Mouse (Mus musculus): Measurements from ENCODE around the gene Vars2. TPM values are rescaled to one million over a fixed set of nuclear protein-coding genes. Genes with fewer than 3 reads are reported as not detected.

Gene Vars2
- polyA plus RNA-seq, 1 experiment from 2014 or later = 17.5 TPM

DNA sequence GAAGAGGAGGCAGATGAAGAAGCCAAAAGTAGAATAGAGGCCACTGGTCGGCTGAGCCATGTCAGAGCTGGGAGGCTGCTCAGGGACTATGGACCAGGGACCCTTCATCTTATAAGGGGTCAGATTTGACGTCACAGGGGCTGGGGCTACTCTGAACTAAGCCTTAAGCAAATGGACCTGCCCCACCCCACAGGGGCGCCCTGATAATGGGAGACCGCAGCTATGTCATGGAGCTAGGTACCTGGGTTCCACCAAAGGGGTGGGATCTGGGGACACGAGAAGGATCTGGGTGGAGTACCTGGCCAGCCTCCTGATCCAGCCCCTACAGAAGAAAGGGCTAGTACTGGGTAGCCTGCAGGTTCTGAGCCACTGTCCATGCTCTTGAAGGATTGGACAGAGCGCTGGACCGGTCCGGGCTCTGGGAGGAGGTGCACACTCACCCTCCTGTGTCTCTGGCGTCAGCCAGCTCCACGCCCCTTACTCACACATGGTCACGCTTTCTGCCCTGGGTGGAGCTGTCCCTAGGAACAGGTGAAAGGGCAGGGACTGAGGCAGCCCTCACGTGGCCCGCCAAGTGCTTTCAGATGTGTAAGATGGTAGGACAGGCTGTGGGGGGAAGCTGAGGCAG, 23.7 kb downstream of the Vars2 start, which contains the start of gene Mucl3:
Gene Mucl3, minus strand, starts transcription at position 87 of the 628 bp plus-strand sequence.
- Histone ChIP-seq H3K27me3 (ENCODE audit: insufficient read depth, poor library complexity, severe bottlenecking) (peaks cover 29% of the 10 kb centered on the region; the same call in 1 of the 2 replicates), H3K27ac (no peak within 1 kb of the TSS), H3K9me3 (no peaks in the 10 kb centered on the region), H3K36me3 (no peaks in the 10 kb centered on the region), H3K4me1 (peaks cover 6% of the 10 kb centered on the region), H3K4me3 (no peak within 1 kb of the TSS)
- no peak for DNase-seq (ENCODE audit: low spot score)
- 67% methylated on average over 13 of the region's 13 CpGs for WGBS

DNA sequence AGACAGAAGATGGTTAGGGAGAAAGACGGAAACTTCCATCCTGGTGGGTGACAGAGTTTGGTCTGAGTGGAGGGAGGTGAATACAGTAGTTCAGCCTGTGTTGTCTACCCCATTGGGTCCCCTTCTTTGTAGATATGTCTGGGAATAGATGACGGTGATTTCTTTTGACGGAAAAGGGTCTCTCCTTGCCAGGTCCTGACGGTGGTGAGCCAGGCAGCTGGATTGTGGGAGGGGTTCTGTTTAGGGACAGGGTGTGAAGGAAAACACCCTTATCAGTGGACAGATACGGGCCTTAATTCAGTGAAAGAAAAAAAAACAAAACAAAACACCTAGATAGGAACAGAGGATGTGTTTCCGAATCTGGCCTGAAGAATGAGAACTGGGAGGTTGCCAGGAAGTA, 28.0 kb downstream of the Vars2 start:
- peaks cover 46% of the 10 kb centered on the region; the same call in 1 of the 2 replicates for H3K27me3 ChIP-seq (ENCODE audit: insufficient read depth, poor library complexity, severe bottlenecking)
- H3K4me3 ChIP-seq = peak overlapping the region; percentile 44
- no peaks in the 10 kb centered on the region for H3K9me3 ChIP-seq
- no peaks in the 10 kb centered on the region for H3K36me3 ChIP-seq
- H3K4me1 ChIP-seq = peaks cover 18% of the 10 kb centered on the region
- 42% methylated on average over 6 of the region's 6 CpGs for WGBS
- DNase-seq (ENCODE audit: low spot score) = no peak
- peak overlapping the region; percentile 53 for H3K27ac ChIP-seq

DNA sequence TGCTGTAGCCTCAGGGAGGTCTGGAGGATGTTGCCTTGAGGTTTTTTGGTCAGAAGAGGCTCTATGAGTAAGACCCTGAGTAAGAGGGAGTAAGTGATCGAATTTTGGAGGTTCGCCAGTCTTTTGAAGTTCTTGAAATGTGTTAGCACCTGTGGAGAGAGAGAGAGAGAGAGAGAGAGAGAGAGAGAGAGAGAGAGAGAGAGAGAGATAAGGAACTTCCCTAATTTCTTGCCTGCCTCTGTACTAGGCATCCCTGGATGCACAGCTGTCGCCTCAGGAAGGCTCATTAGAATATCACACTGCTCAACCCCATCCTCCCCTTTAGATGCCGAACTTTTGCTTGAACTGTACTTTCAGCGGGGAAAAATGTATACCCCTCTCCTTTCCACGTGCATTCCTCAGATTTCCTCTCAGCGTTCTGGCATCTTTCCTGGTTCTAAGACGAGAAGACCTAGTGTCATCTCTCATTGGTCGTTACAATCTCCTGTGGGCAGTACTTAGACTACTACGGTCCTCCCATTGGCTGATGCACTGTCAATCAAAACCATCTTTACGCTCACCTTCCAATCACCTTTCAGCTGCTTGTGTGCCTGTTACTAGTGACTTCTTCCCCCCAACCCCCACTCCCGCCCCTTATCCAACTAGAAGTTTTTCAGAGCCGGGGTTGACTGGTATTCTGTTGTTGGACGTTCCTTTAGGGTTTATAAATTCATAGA, 28.8 kb downstream of the Vars2 start:
- no peaks in the 10 kb centered on the region for H3K36me3 ChIP-seq
- 14% methylated on average over 14 of the region's 14 CpGs for WGBS
- H3K9me3 ChIP-seq = no peaks in the 10 kb centered on the region
- H3K27me3 ChIP-seq (ENCODE audit: insufficient read depth, poor library complexity, severe bottlenecking) = peaks cover 40% of the 10 kb centered on the region; the same call in 1 of the 2 replicates
- H3K27ac ChIP-seq = peak overlapping the region; percentile 53
- H3K4me3 ChIP-seq = peak overlapping the region; percentile 44
- peaks cover 24% of the 10 kb centered on the region for H3K4me1 ChIP-seq
- peak; percentile 93 for DNase-seq (ENCODE audit: low spot score)

DNA sequence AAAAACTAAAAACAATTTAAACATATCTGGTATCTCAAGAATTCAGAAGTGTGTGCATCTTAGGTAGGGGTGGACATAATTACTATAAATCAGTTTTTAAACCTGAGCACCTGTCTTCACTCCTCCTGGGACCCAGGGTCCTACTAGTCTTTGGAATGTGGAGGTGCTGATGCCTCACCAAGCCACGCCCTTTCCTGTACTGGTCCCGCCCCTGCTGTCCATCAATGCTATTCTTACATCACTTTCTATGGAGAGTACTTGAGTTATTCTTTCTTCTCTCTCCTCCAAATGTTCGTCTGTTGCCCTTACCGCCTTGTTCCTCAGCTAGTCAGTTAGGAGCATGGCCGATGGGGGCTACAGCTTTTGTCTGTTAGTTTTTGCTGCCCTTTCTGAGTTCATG, 31.0 kb downstream of the Vars2 start:
- Histone ChIP-seq H3K4me3 (no peak overlapping the region; the same call in 1 of the 2 replicates), H3K4me1 (peaks cover 24% of the 10 kb centered on the region), H3K27ac (no peak overlapping the region), H3K27me3 (ENCODE audit: insufficient read depth, poor library complexity, severe bottlenecking) (peaks cover 19% of the 10 kb centered on the region; the same call in 1 of the 2 replicates), H3K9me3 (no peaks in the 10 kb centered on the region), H3K36me3 (no peaks in the 10 kb centered on the region)
- 35% methylated on average over 5 of the region's 5 CpGs for WGBS
- DNase-seq (ENCODE audit: low spot score) = no peak

DNA sequence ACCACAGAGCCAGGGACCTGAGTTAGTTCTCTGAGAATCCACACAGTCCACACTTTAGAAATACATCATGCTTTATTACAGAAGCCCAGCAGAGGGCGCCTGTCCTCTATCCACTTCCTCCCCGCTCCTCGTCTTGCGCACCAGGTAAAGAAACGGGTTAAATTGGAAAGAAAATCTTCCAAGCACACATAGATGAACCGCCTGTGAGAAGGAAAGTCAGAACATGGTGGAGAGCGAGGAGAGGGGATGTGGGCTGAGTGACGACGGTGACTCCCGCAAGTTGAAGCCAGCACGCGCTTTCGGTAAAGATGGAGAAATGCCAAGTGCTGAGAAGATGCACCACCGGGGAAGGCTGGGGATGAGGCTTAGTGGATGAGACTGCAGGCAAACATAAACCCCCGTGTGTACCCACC, 31.7 kb downstream of the Vars2 start:
- DNase-seq (ENCODE audit: low spot score) = no peak
- Histone ChIP-seq H3K27ac (no peak overlapping the region), H3K4me1 (peaks cover 24% of the 10 kb centered on the region)

DNA sequence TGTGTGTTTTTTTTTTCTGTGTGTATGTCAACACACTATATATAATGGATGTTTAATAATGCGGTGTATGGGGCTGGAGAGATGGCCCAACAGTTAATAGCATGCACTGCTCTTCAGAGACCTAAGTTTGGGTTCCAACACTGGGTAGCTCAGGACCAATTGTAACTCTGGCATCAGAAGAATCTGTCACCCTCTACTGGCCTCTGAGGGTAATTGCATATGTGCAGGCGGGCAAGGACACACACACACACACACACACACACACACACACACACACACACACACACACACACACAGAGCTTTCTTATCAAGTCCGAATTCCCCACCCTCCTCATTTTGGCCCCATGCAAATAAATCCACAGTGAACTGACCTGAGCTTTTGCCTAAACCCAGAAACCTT, 32.2 kb downstream of the Vars2 start:
- no peaks in the 10 kb centered on the region for H3K9me3 ChIP-seq
- H3K27ac ChIP-seq = no peak overlapping the region
- no peak for DNase-seq (ENCODE audit: low spot score)
- no peaks in the 10 kb centered on the region for H3K36me3 ChIP-seq
- no peak overlapping the region for H3K4me3 ChIP-seq
- 66% methylated on average over 3 of the region's 3 CpGs for WGBS
- peaks cover 17% of the 10 kb centered on the region; the same call in 1 of the 2 replicates for H3K27me3 ChIP-seq (ENCODE audit: insufficient read depth, poor library complexity, severe bottlenecking)
- H3K4me1 ChIP-seq = peaks cover 24% of the 10 kb centered on the region

More for the DNA sequence above, 31.7 kb downstream of the Vars2 start:
- Histone ChIP-seq H3K27me3 (ENCODE audit: insufficient read depth, poor library complexity, severe bottlenecking) (peaks cover 17% of the 10 kb centered on the region; the same call in 1 of the 2 replicates), H3K36me3 (no peaks in the 10 kb centered on the region), H3K9me3 (no peaks in the 10 kb centered on the region), H3K4me3 (peak overlapping the region; percentile 52)
- 2% methylated on average over 15 of the region's 15 CpGs for WGBS

DNA sequence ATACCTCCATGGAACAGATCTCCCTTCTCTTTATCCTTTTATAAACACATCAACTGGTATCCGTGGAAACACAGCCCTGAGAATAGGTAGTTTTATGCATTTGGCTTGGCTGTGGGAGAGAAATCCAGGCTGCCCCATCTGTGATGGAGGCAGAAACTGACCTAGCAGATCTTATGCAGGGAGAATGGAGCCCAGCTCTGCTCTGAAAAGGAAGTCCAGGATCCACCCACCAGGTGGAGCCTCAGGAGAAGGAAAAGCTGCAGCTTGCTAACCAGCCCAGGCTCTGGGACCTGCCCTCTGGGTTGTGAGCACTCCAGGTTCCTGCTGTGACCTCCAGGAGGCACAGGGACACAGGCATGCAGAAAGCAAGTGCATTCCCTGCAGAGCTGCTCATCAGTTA, 33.4 kb downstream of the Vars2 start:
- Histone ChIP-seq H3K36me3 (no peaks in the 10 kb centered on the region), H3K4me1 (peaks cover 19% of the 10 kb centered on the region), H3K27me3 (ENCODE audit: insufficient read depth, poor library complexity, severe bottlenecking) (peaks cover 17% of the 10 kb centered on the region; the same call in 1 of the 2 replicates), H3K9me3 (no peaks in the 10 kb centered on the region), H3K4me3 (no peak overlapping the region), H3K27ac (no peak overlapping the region)
- no peak for DNase-seq (ENCODE audit: low spot score)
- 20% methylated on average over 1 of the region's 1 CpGs for WGBS

DNA sequence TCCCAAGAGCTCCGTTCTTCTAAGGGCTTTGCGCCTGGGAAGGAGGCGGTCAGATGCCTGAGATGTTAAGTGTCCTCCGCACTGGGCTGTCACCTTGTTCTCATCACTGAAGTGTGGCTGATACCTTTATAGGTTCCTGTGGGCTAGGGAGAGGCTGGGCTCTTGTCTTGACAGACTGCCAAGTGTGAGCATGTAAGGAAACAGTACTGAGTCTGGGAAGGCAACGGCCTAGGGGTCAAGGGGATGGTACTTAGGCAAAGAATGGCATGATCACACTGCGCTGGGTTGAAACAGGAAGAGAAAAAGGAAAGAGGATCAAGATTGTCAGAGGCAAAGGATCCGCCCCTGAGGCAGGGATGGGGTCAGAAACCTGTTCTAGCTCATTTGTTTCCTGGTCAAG, 40.9 kb downstream of the Vars2 start, which contains the start of gene Gm9573:
Gene Gm9573, minus strand, starts transcription at position 101 of the 400 bp plus-strand sequence.
- Histone ChIP-seq H3K9me3 (no peaks in the 10 kb centered on the region), H3K4me1 (peaks cover 3% of the 10 kb centered on the region; the same call in 1 of the 2 replicates), H3K27me3 (ENCODE audit: insufficient read depth, poor library complexity, severe bottlenecking) (no peaks in the 10 kb centered on the region), H3K36me3 (no peaks in the 10 kb centered on the region), H3K27ac (no peak within 1 kb of the TSS), H3K4me3 (no peak within 1 kb of the TSS)
- no peak for DNase-seq (ENCODE audit: low spot score)
- WGBS = 70% methylated on average over 7 of the region's 7 CpGs

DNA sequence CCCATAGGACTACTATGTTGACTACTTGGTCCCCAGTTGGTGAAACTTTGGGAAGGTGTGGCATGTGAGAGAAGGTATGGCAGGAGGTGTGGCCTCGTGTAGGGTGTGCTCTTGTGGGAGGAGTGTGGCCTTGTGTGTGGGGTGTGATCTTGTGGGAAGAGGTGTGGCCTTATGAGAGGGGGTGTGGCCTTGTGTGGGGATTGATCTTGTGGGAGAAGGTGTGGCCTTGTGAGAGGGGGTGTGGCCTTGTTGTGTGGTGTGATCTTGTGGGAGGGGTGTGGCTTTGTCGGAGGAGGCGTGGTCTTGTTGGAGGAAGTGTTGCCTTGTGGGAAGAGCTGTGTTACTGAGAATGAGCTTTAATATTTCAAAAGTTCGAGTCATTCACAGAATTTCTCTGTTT, 50.3 kb downstream of the Vars2 start:
- H3K4me1 ChIP-seq = no peaks in the 10 kb centered on the region
- no peak overlapping the region for H3K4me3 ChIP-seq
- no peaks in the 10 kb centered on the region for H3K9me3 ChIP-seq
- H3K27ac ChIP-seq = no peak overlapping the region
- DNase-seq (ENCODE audit: low spot score) = no peak
- H3K27me3 ChIP-seq (ENCODE audit: insufficient read depth, poor library complexity, severe bottlenecking) = no peaks in the 10 kb centered on the region
- no peaks in the 10 kb centered on the region for H3K36me3 ChIP-seq
- WGBS = 63% methylated on average over 4 of the region's 4 CpGs

Other genes starting within 250 kb of the Vars2 start
- 0.17 and 4.9 TPM in 2 replicates for gene H2-Q6, start 242.7 kb downstream of the Vars2 start, polyA plus RNA-seq (2016; fragmentation: Nextera tagmentation; extraction: Ambion mirVana)
- gene H2-Q7, start 228.4 kb downstream of the Vars2 start, polyA plus RNA-seq (2016; fragmentation: Nextera tagmentation; extraction: Ambion mirVana) = 2.2 and 12.2 TPM in 2 replicates
- gene H2-Q10, start 197.5 kb downstream of the Vars2 start, polyA plus RNA-seq (2016; fragmentation: Nextera tagmentation; extraction: Ambion mirVana) = 0.25 and 4.7 TPM in 2 replicates
- 0.09 TPM in 1 of 2 replicates, not detected in the other for gene Pou5f1, start 161.6 kb downstream of the Vars2 start, polyA plus RNA-seq (2016; fragmentation: Nextera tagmentation; extraction: Ambion mirVana)
- gene Tcf19, start 150.8 kb downstream of the Vars2 start, polyA plus RNA-seq (2016; fragmentation: Nextera tagmentation; extraction: Ambion mirVana) = 43.1 and 43.8 TPM in 2 replicates
- 17.2 and 17.9 TPM in 2 replicates for gene Cchcr1, start 150.5 kb downstream of the Vars2 start, polyA plus RNA-seq (2016; fragmentation: Nextera tagmentation; extraction: Ambion mirVana)
- 0.81 and 1.1 TPM in 2 replicates for gene Psors1c2, start 134.4 kb downstream of the Vars2 start, polyA plus RNA-seq (2016; fragmentation: Nextera tagmentation; extraction: Ambion mirVana)
- 0.20 and 0.63 TPM in 2 replicates for gene Cdsn, start 115.5 kb downstream of the Vars2 start, polyA plus RNA-seq (2016; fragmentation: Nextera tagmentation; extraction: Ambion mirVana)
- gene 2300002M23Rik, start 100.1 kb downstream of the Vars2 start, polyA plus RNA-seq (2016; fragmentation: Nextera tagmentation; extraction: Ambion mirVana) = not detected in 2 replicates
- gene Sfta2, start 66.0 kb downstream of the Vars2 start, polyA plus RNA-seq (2016; fragmentation: Nextera tagmentation; extraction: Ambion mirVana) = not detected in 2 replicates
- not detected in 2 replicates for gene Gm9573, start 41.0 kb downstream of the Vars2 start, polyA plus RNA-seq (2016; fragmentation: Nextera tagmentation; extraction: Ambion mirVana)
- gene Mucl3, start 23.9 kb downstream of the Vars2 start, polyA plus RNA-seq (2016; fragmentation: Nextera tagmentation; extraction: Ambion mirVana) = 0.52 and 0.60 TPM in 2 replicates
- gene Gtf2h4, start 6.1 kb upstream of the Vars2 start, polyA plus RNA-seq (2016; fragmentation: Nextera tagmentation; extraction: Ambion mirVana) = 34.7 and 43.5 TPM in 2 replicates
- 109 and 158 TPM in 2 replicates for gene Ddr1, start 37.0 kb upstream of the Vars2 start, polyA plus RNA-seq (2016; fragmentation: Nextera tagmentation; extraction: Ambion mirVana)
- gene Ier3, start 154.1 kb upstream of the Vars2 start, polyA plus RNA-seq (2016; fragmentation: Nextera tagmentation; extraction: Ambion mirVana) = 13.2 and 16.8 TPM in 2 replicates
- gene Flot1, start 155.6 kb upstream of the Vars2 start, polyA plus RNA-seq (2016; fragmentation: Nextera tagmentation; extraction: Ambion mirVana) = 66.2 and 71.7 TPM in 2 replicates
- 911 and 1,091 TPM in 2 replicates for gene Tubb5, start 170.7 kb upstream of the Vars2 start, polyA plus RNA-seq (2016; fragmentation: Nextera tagmentation; extraction: Ambion mirVana)
- gene Mdc1, start 173.9 kb upstream of the Vars2 start, polyA plus RNA-seq (2016; fragmentation: Nextera tagmentation; extraction: Ambion mirVana) = 25.3 and 29.1 TPM in 2 replicates
- gene Nrm, start 193.7 kb upstream of the Vars2 start, polyA plus RNA-seq (2016; fragmentation: Nextera tagmentation; extraction: Ambion mirVana) = 56.5 and 58.3 TPM in 2 replicates
- 19.9 and 22.2 TPM in 2 replicates for gene Ppp1r18, start 198.0 kb upstream of the Vars2 start, polyA plus RNA-seq (2016; fragmentation: Nextera tagmentation; extraction: Ambion mirVana)
- gene Dhx16, start 212.2 kb upstream of the Vars2 start, polyA plus RNA-seq (2016; fragmentation: Nextera tagmentation; extraction: Ambion mirVana) = 34.8 and 44.5 TPM in 2 replicates
- 23.8 and 26.7 TPM in 2 replicates for gene 2310061I04Rik, start 229.8 kb upstream of the Vars2 start, polyA plus RNA-seq (2016; fragmentation: Nextera tagmentation; extraction: Ambion mirVana)
- gene Atat1, start 242.5 kb upstream of the Vars2 start, polyA plus RNA-seq (2016; fragmentation: Nextera tagmentation; extraction: Ambion mirVana) = 59.4 and 78.6 TPM in 2 replicates
- 99.5 and 111 TPM in 2 replicates for gene Mrps18b, start 248.8 kb upstream of the Vars2 start, polyA plus RNA-seq (2016; fragmentation: Nextera tagmentation; extraction: Ambion mirVana)
- 37.6 and 45.2 TPM in 2 replicates for gene Ppp1r10, start 248.8 kb upstream of the Vars2 start, polyA plus RNA-seq (2016; fragmentation: Nextera tagmentation; extraction: Ambion mirVana)

All from heart, embryonic 10.5 days (tissue).